Mouse (Mus musculus) gastrocnemius, adult 2 months (tissue): ENCODE measurements around the gene Snapc1. TPM values are rescaled to one million over a fixed set of nuclear protein-coding genes. Genes with fewer than 3 reads are reported as not detected.
A peak's percentile ranks its signal among the peaks of the same experiment; 100 is the strongest.

Experiments used
- DNase-seq: peaks from one replicate; pipeline ENCODE4 v3.0.0; 2022
- H3K27ac ChIP-seq: fragments of 200-600 bp; 2 replicates; pipeline ENCODE4 v1.8.1; 2022; ENCODE audit warnings: mild to moderate bottlenecking
- H3K4me3 ChIP-seq: fragments of 200-600 bp; 2 replicates; pipeline ENCODE4 v1.8.1; 2022; ENCODE audit warnings: mild to moderate bottlenecking, moderate library complexity
- CTCF ChIP-seq: fragments of 200-600 bp; IDR thresholded peaks from 2 replicates; pipeline ENCODE4 v1.8.1; 2022; ENCODE audit warnings: antibody characterized with exemption, mild to moderate bottlenecking, moderate library complexity
- intact Hi-C: fragments of 180-260 bp; cut with DNase I; formaldehyde crosslinking; loops from one replicate; pipeline ENCODE4 v1.15.1; 2025
- long read RNA-seq, 2 experiments: library from polyadenylated mRNA; stranded (forward); transcript quantifications; one replicate each; pipeline ENCODE4 v2.0.0; 2021
- total RNA-seq, 2 experiments: library from RNA; stranded (reverse); gene quantifications; 2 replicates each; pipeline ENCODE4 v1.2.3; 2021

The Snapc1 gene
- 1 to 10 TPM; 3.9 to 8.8 TPM for total RNA-seq
- long read RNA-seq, experiment 1, full-length matches to known transcripts, result 9 of 10 reads
- long read RNA-seq, experiment 1, partial matches to known transcripts, result 0 of 10 reads
- long read RNA-seq, experiment 1, other reads (novel, unspliced or antisense), result 1 of 10 reads
- long read RNA-seq, experiment 2, full-length matches to known transcripts, result 4 of 7 reads
- long read RNA-seq, experiment 2, partial matches to known transcripts, result 0 of 7 reads
- long read RNA-seq, experiment 2, other reads (novel, unspliced or antisense), result 3 of 7 reads

GRCm38 (mm10) chr12:73964291-73965281 lies at the start of gene Snapc1:
Gene Snapc1 (plus strand): TSS chr12:73964481.
- intact Hi-C loops, result no loop called here
- Histone ChIP-seq H3K27ac (peak within 1 kb of the TSS; percentile 88), H3K4me3 (peak within 1 kb of the TSS; percentile 98)
- peak; percentile 96 for DNase-seq
- TF ChIP-seq CTCF, result no peak

GRCm38 (mm10) chr12:73918479-73918878 lies 45.8 kb upstream of the Snapc1 start:
- TF ChIP-seq CTCF, result no peak
- no peak overlapping the region for H3K4me3 ChIP-seq
- H3K27ac ChIP-seq, result no peak overlapping the region
- no peak for DNase-seq
- intact Hi-C loops, result no loop called here

DNA sequence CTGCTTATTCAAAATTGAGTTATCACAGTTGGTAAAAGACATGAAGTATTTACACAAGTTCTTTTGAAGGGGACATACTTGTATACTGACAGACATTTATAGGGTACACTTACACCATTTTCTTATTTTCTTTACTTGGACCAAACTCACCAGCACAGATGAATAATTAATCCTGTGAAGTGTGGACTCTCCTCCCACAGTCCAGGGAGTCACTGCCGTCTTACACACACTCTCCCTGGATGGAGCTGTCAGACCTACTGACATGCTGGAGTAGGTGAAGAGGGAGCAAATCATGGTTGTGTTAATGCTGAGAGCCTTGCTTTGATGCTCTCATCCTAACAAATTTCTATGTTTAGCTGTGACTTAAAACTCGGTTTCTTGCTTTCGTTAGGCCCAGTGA lies 34.0 kb upstream of the Snapc1 start:
- Histone ChIP-seq H3K4me3 (no peak overlapping the region), H3K27ac (no peak overlapping the region)
- DNase-seq, result no peak
- intact Hi-C loops, result no loop called here
- TF ChIP-seq CTCF, result no peak

DNA sequence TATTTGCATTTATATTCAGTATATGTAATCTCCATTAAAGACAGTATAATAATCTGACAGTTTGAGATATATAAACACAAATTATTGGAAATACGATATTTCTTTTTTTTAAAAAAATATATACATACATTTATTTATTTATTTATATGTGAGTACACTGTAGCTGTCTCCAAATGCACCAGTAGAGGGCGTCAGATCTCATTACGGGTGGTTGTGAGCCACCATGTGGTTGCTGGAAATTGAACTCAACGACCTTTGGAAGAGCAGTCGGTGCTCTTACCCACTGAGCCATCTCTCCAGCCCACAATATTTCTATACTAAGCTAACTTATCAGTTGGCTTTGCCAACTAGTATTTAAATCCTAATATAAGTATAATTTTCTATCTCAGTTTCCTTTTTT lies 33.0 kb upstream of the Snapc1 start:
- intact Hi-C loops, result no loop called here
- DNase-seq, result peak; percentile 24

DNA sequence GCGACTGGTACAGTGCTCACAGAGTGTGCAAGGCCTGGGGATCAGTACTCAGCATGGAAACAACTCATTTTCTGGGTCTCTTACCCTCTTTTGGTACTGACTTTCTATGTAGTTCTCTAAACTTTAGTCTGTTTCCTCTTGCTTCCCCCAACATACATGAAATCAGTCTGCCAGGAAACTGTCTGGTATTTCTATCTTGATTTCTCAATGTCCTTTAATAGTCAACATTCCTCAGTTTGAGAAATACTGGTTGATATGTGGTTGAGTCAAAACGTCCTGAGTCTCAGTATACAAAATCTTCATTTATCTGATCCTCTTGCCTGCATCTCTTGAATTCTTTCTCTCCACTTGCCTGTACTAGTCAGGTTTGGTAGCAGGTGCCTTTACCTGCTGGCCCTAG lies 29.8 kb upstream of the Snapc1 start:
- intact Hi-C loops, result no loop called here
- no peak for DNase-seq
- no peak overlapping the region for H3K27ac ChIP-seq
- H3K4me3 ChIP-seq, result no peak overlapping the region
- no peak for TF ChIP-seq CTCF

More for the DNA sequence above, 33.0 kb upstream of the Snapc1 start:
- Histone ChIP-seq H3K27ac (no peak overlapping the region), H3K4me3 (no peak overlapping the region)
- TF ChIP-seq CTCF, result peak; percentile 60

- Histone ChIP-seq H3K4me3 (no peak within 1 kb of the TSS), H3K27ac (no peak within 1 kb of the TSS)
- intact Hi-C loops, result no loop called here
- TF ChIP-seq CTCF, result no peak
- no peak for DNase-seq
These were observed 26.9 kb upstream of the Snapc1 start, which contains the start of gene Gm49321 for GRCm38 (mm10) chr12:73937353-73937752. Gene Gm49321 (plus strand): TSS chr12:73937653.

GRCm38 (mm10) chr12:73939542-73939941 lies 24.7 kb upstream of the Snapc1 start:
- intact Hi-C loops, result no loop called here
- peak; percentile 39 for DNase-seq
- no peak for TF ChIP-seq CTCF

GRCm38 (mm10) chr12:73948415-73948814 lies 15.9 kb upstream of the Snapc1 start:
- Histone ChIP-seq H3K4me3 (no peak overlapping the region), H3K27ac (no peak overlapping the region)
- no peak for TF ChIP-seq CTCF
- intact Hi-C loops, result no loop called here
- no peak for DNase-seq

More at GRCm38 (mm10) chr12:73939542-73939941, 24.7 kb upstream of the Snapc1 start:
- no peak overlapping the region for H3K4me3 ChIP-seq
- H3K27ac ChIP-seq, result no peak overlapping the region

DNA sequence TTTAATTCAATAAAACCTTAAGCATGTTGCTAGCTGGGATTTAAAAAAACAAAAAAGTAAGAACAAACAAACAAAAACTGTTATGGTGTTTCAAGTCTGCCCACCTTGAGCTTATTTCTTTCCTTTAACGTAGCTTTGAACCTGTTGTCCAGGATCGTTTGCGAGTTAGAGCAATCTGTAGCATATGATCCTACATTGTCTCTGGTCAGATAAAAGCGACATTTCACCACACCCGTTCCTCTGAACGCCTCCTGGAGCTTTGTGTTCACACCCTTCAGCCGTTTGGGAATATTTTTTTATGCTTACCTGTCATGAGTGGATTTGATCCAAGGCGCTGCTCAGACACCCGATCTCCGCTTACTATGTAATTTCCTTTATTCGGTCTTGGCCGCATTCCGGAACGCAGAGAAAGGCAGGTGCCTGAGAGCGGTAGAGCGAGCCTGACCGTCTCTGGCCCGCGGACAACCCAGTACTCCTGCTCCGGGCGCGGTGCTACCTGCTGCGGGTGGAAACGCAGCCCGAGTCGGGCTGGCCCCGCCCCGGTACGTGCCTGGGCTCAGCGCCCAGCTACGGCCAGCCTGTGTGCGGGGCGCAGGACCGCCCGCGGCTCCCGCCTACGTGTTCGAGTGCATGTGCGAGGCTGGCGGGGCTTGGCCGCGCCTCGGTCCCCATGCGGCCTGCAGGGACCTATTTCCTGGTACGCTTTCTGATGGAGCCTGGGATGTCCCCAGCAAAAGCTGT lies 14.8 kb upstream of the Snapc1 start:
- intact Hi-C loops, result no loop called here
- H3K4me3 ChIP-seq, result peak overlapping the region; percentile 69
- TF ChIP-seq CTCF, result no peak
- DNase-seq, result peak; percentile 68
- peak overlapping the region; percentile 67 for H3K27ac ChIP-seq

GRCm38 (mm10) chr12:73952879-73953278 lies 11.4 kb upstream of the Snapc1 start:
- no peak for DNase-seq
- H3K27ac ChIP-seq, result no peak overlapping the region
- no peak for TF ChIP-seq CTCF
- peak overlapping the region; percentile 62 for H3K4me3 ChIP-seq
- intact Hi-C loops, result no loop called here

GRCm38 (mm10) chr12:73953420-73954186 lies 10.7 kb upstream of the Snapc1 start:
- no peak overlapping the region for H3K27ac ChIP-seq
- TF ChIP-seq CTCF, result no peak
- intact Hi-C loops, result no loop called here
- H3K4me3 ChIP-seq, result peak overlapping the region; percentile 62
- no peak for DNase-seq

DNA sequence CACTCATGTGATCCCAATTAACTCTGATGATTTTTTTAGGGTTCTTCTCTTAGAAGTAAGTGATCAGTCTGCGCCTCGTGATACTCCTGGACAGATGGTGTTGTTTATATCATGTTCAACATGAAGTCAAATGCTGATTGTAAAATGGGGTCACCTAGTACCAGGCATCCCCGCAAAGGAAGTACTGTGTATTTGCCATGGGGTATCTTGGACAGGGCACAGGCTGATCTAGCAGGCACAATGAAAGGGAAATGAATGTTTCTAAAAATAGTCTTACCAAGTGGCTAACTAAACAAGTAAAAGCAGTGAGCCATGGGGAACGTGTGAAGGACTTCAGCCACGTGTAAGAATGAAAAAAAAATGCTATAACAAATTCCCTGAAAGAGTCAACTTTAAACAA lies 9.5 kb upstream of the Snapc1 start:
- intact Hi-C loops, result no loop called here
- no peak for DNase-seq

More for the DNA sequence above, 9.5 kb upstream of the Snapc1 start:
- H3K4me3 ChIP-seq, result no peak overlapping the region
- H3K27ac ChIP-seq, result no peak overlapping the region
- TF ChIP-seq CTCF, result no peak
